Mouse (Mus musculus): ENCODE measurements around the gene Ube2t. TPM values are rescaled to one million over a fixed set of nuclear protein-coding genes. Genes with fewer than 3 reads are reported as not detected.

Ube2t gene
- 1.8 and 1.9 TPM in 2 replicates for polyA plus RNA-seq (2021; fragmentation: Nextera tagmentation)
- long read RNA-seq, experiment 1, partial matches to known transcripts = 0 of 4 reads
- long read RNA-seq, experiment 1, other reads (novel, unspliced or antisense) = 2 of 4 reads
- long read RNA-seq, experiment 2 = 0 reads

DNA sequence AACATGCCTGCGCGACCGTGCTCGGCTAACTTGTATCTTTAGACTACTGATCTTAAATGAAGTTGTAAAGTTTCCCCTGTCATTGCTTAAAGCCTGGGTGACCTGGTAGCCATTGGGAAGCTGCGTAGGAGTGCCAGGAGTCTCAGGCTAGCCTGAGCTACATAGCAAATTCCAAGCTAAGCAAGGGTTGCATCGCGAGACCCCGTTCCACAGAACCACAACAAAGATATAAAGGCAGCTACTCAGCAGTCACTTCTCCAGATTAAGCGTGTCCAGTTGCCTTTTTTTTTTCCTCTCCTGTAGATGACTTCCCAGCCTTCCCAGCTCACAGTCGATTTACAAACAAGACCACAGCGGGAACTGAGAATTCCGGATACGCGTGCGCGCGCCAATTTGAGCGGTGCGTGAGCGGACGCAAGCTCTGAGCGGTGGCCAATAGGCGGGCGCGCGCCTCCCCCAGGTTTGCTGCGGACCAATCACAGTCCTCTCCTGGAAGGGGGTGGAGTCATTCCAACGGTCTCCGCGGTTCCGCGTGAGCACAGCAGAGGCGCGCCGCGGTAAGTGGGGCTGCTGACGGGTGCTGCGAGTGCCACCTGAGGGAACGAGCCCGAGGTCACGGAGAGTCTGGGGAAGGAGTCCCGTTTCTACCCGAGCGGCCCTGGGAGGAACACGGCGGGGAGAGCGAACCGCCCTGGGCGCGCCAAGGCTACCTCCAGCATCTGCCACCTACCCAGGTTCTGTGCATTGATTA, at the start of gene Ube2t:
Gene Ube2t (plus strand): TSS at position 513 of the 751 bp plus-strand sequence.

DNA sequence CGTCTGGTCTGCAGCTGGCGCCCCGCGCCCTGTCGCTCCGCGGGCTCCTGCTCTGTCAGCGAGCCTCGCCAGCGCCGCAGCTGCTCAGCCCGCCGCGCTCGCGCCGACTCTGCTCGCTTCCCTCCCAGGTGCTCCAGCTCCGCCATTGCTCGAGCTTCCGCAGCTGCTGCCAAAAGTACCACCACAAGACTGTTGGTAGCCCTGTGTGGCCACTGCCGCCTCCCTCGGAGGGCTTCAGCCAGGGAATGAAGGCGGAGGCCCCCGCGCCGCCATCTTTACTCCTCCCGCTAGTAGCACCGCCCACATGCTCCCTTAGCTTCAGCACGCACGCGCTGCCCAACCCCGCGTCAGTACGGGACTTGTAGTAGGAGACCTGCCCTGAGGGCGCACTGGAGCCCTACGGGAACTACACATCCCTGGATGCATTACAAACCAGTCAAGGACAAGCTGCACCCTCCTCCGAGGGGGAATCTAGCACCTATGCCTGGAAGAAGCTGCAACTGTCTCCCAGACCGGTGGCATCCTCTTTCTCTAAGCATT, 6.7 kb upstream of the Ube2t start, which contains the start of gene Ppp1r12b:
Gene Ppp1r12b (minus strand): TSS at position 306 of the 540 bp plus-strand sequence.

Other genes with a start within 250 kb of the Ube2t start
- gene Ppp1r12b, start 6.6 kb upstream of the Ube2t start, polyA plus RNA-seq (2021; fragmentation: Nextera tagmentation) = 9.5 and 13.2 TPM in 2 replicates
- gene Lgr6, start 142.7 kb downstream of the Ube2t start, polyA plus RNA-seq (2021; fragmentation: Nextera tagmentation) = 0.77 and 1.4 TPM in 2 replicates
- 0.08 TPM in 1 of 2 replicates, not detected in the other for gene Ptpn7, start 170.1 kb downstream of the Ube2t start, polyA plus RNA-seq (2021; fragmentation: Nextera tagmentation)
- gene Arl8a, start 184.3 kb downstream of the Ube2t start, polyA plus RNA-seq (2021; fragmentation: Nextera tagmentation) = 22.7 and 26.0 TPM in 2 replicates
- gene Gpr37l1, start 205.1 kb downstream of the Ube2t start, polyA plus RNA-seq (2021; fragmentation: Nextera tagmentation) = 251 and 272 TPM in 2 replicates

Data from layer of hippocampus, adult 6 months (tissue).